Mouse (Mus musculus) right cerebral cortex, adult 2 months (tissue): Measurements from ENCODE around the gene Dlgap3.

Source experiments
- DNase-seq, 2 experiments: peaks; one replicate each; pipeline ENCODE4 v3.0.0; 2021 to 2022; ENCODE audit warnings: low spot score in 2 of 2

Gene Dlgap3

GRCm38 (mm10) chr4:127168914-127169345 is at the start of gene Dlgap3:
TSS of gene Dlgap3 (plus strand) at chr4:127169204.
- no peak for DNase-seq

- no peak for DNase-seq
These were observed 45.6 kb upstream of the Dlgap3 start, which contains the start of gene Tmem35b for GRCm38 (mm10) chr4:127123391-127123790. TSS of gene Tmem35b (plus strand) at chr4:127123691.

GRCm38 (mm10) chr4:127124331-127124730 is 44.7 kb upstream of the Dlgap3 start:
- DNase-seq: no peak

- DNase-seq: peak; percentile 45 to 49
These were observed 43.1 kb upstream of the Dlgap3 start for GRCm38 (mm10) chr4:127125834-127126463.

- no peak for DNase-seq
These were observed 34.3 kb upstream of the Dlgap3 start for GRCm38 (mm10) chr4:127134687-127135086.

GRCm38 (mm10) chr4:127137591-127137990 is 31.4 kb upstream of the Dlgap3 start:
- no peak for DNase-seq

GRCm38 (mm10) chr4:127138486-127138885 is 30.5 kb upstream of the Dlgap3 start:
- DNase-seq: no peak

GRCm38 (mm10) chr4:127150031-127150430 is 19.0 kb upstream of the Dlgap3 start:
- DNase-seq: no peak

GRCm38 (mm10) chr4:127153345-127153744 is 15.7 kb upstream of the Dlgap3 start:
- no peak for DNase-seq

GRCm38 (mm10) chr4:127155757-127156156 is 13.2 kb upstream of the Dlgap3 start:
- DNase-seq: no peak

GRCm38 (mm10) chr4:127157746-127158145 is 11.3 kb upstream of the Dlgap3 start:
- no peak for DNase-seq

GRCm38 (mm10) chr4:127163926-127164325 is 5.1 kb upstream of the Dlgap3 start:
- no peak for DNase-seq

- DNase-seq: no peak
These were observed 1.9 kb upstream of the Dlgap3 start for GRCm38 (mm10) chr4:127167096-127167495.

- peak in 1 of 2 experiments; percentile 16 for DNase-seq
These were observed 1.3 kb upstream of the Dlgap3 start for GRCm38 (mm10) chr4:127167731-127168130.

GRCm38 (mm10) chr4:127168211-127168913 is 642 bp upstream of the Dlgap3 start:
- DNase-seq: peak; percentile 70 to 72

- peak; percentile 46 to 68 for DNase-seq
These were observed 580 bp downstream of the Dlgap3 start for GRCm38 (mm10) chr4:127169346-127170221.

- peak; percentile 81 to 87 for DNase-seq
These were observed 1.9 kb downstream of the Dlgap3 start for GRCm38 (mm10) chr4:127170866-127171265.

GRCm38 (mm10) chr4:127171341-127171905 is 2.4 kb downstream of the Dlgap3 start:
- no peak for DNase-seq

- peak; percentile 33 to 40 for DNase-seq
These were observed 3.1 kb downstream of the Dlgap3 start for GRCm38 (mm10) chr4:127172119-127172518.

GRCm38 (mm10) chr4:127172614-127173013 is 3.6 kb downstream of the Dlgap3 start:
- DNase-seq: peak; percentile 66 to 75

- peak; percentile 24 to 28 for DNase-seq
These were observed 4.5 kb downstream of the Dlgap3 start for GRCm38 (mm10) chr4:127173461-127173860.
